Mouse (Mus musculus) small intestine, adult 2 months (tissue): ENCODE data around the gene Cdc34. TPM values are rescaled to one million over a fixed set of nuclear protein-coding genes. Genes with fewer than 3 reads are reported as not detected.

Source experiments
- H3K27ac ChIP-seq: fragments of 200-500 bp; 2 replicates; pipeline ENCODE4 v1.5.1; 2012; ENCODE audit warnings: low read depth, low read length, control low read depth, inconsistent platforms; ENCODE audit not compliant: insufficient read depth
- H3K27me3 ChIP-seq: fragments of 200-500 bp; 2 replicates; pipeline ENCODE4 v1.6.1; 2012; ENCODE audit warnings: mild to moderate bottlenecking, moderate library complexity, low read length, inconsistent platforms; ENCODE audit not compliant: control insufficient read depth, insufficient read depth
- H3K36me3 ChIP-seq: fragments of 200-500 bp; 2 replicates; pipeline ENCODE4 v1.6.1; 2012; ENCODE audit warnings: mild to moderate bottlenecking, low read length, control low read depth, inconsistent platforms; ENCODE audit not compliant: control insufficient read depth, insufficient read depth
- H3K4me1 ChIP-seq: fragments of 200-500 bp; 2 replicates; pipeline ENCODE4 v1.6.1; 2012; ENCODE audit warnings: low read length, inconsistent platforms, mixed read lengths; ENCODE audit not compliant: control insufficient read depth, insufficient read depth, insufficient read length
- H3K4me3 ChIP-seq: fragments of 200-500 bp; 2 replicates; pipeline ENCODE4 v1.5.1; 2012; ENCODE audit warnings: low read depth, mild to moderate bottlenecking, control low read depth, inconsistent platforms, low read length, moderate library complexity
- CTCF ChIP-seq: fragments of 200-500 bp; IDR thresholded peaks from 2 replicates; pipeline ENCODE4 v1.5.1; 2012; ENCODE audit warnings: low read depth, mild to moderate bottlenecking, control low read depth, inconsistent platforms, low read length, moderate library complexity, mixed read lengths; ENCODE audit not compliant: insufficient replicate concordance, insufficient read length; ENCODE audit errors: extremely low read depth
- POLR2A ChIP-seq: fragments of 200-500 bp; IDR thresholded peaks from 2 replicates; pipeline ENCODE4 v1.6.1; 2012; ENCODE audit warnings: low read depth, mild to moderate bottlenecking, control low read depth, inconsistent platforms, low read length, moderate library complexity
- WGBS: fragments of 180-500 bp; shearing (Covaris S2); methylation state at CpG from one replicate; pipeline ENCODE4 v1.1.7; 2018; 5-methylcytosine and 5-hydroxymethylcytosine counted together
- polyA plus RNA-seq: library from polyadenylated mRNA; depleted of rRNA; stranded (reverse); fragments of >200 nt; gene quantifications from 2 replicates; pipeline ENCODE4 v1.2.3, GENCODE M21; 2012

The Cdc34 gene
- polyA plus RNA-seq, 1 experiment, result 163 TPM

- Histone ChIP-seq H3K4me1 (peaks cover 21% of the 10 kb centered on the region), H3K27ac (no peak overlapping the region), H3K27me3 (no peaks in the 10 kb centered on the region), H3K36me3 (peaks cover 38% of the 10 kb centered on the region), H3K4me3 (no peak overlapping the region)
- TF ChIP-seq POLR2A (no peak), CTCF (no peak)
- WGBS, result 62% methylated on average over 6 of the region's 6 CpGs
Observed at GRCm38 (mm10) chr10:79683726-79684640, 2.0 kb downstream of the Cdc34 start.

GRCm38 (mm10) chr10:79684770-79685600 is 3.0 kb downstream of the Cdc34 start:
- Histone ChIP-seq H3K36me3 (peaks cover 42% of the 10 kb centered on the region), H3K27ac (no peak overlapping the region), H3K4me1 (peaks cover 21% of the 10 kb centered on the region), H3K27me3 (no peaks in the 10 kb centered on the region), H3K4me3 (no peak overlapping the region)
- WGBS, result 93% methylated on average over 25 of the region's 25 CpGs
- no peak for TF ChIP-seq CTCF
- TF ChIP-seq POLR2A, result no peak

- no peak for TF ChIP-seq CTCF
- no peak for TF ChIP-seq POLR2A
- 91% methylated on average over 2 of the region's 2 CpGs for WGBS
- no peak overlapping the region for H3K27ac ChIP-seq
- no peaks in the 10 kb centered on the region for H3K27me3 ChIP-seq
- peaks cover 42% of the 10 kb centered on the region for H3K36me3 ChIP-seq
- no peak overlapping the region for H3K4me3 ChIP-seq
- H3K4me1 ChIP-seq, result peaks cover 12% of the 10 kb centered on the region
Observed at GRCm38 (mm10) chr10:79686219-79686618, 4.2 kb downstream of the Cdc34 start.

- Histone ChIP-seq H3K36me3 (peaks cover 42% of the 10 kb centered on the region), H3K4me3 (no peak overlapping the region), H3K4me1 (peaks cover 12% of the 10 kb centered on the region), H3K27ac (no peak overlapping the region), H3K27me3 (no peaks in the 10 kb centered on the region)
- TF ChIP-seq POLR2A (no peak), CTCF (no peak)
- 93% methylated on average over 1 of the region's 1 CpGs for WGBS
Observed at GRCm38 (mm10) chr10:79686691-79687090, 4.7 kb downstream of the Cdc34 start.

GRCm38 (mm10) chr10:79687513-79687912 is 5.5 kb downstream of the Cdc34 start:
- Histone ChIP-seq H3K27ac (no peak overlapping the region), H3K36me3 (peaks cover 42% of the 10 kb centered on the region), H3K4me3 (no peak overlapping the region), H3K27me3 (no peaks in the 10 kb centered on the region), H3K4me1 (peaks cover 12% of the 10 kb centered on the region)
- 86% methylated on average over 6 of the region's 6 CpGs for WGBS
- TF ChIP-seq CTCF, result no peak
- TF ChIP-seq POLR2A, result no peak

GRCm38 (mm10) chr10:79688720-79689119 is 6.7 kb downstream of the Cdc34 start, which contains the start of gene Gzmm:
Gene Gzmm, plus strand, starts transcription at chr10:79689020.
- 79% methylated on average over 4 of the region's 4 CpGs for WGBS
- Histone ChIP-seq H3K27ac (no peak within 1 kb of the TSS), H3K27me3 (no peaks in the 10 kb centered on the region), H3K4me1 (peaks cover 4% of the 10 kb centered on the region; the same call in 1 of the 2 replicates), H3K36me3 (peaks cover 42% of the 10 kb centered on the region), H3K4me3 (no peak within 1 kb of the TSS)
- TF ChIP-seq POLR2A (no peak), CTCF (no peak)

GRCm38 (mm10) chr10:79689178-79689577 is 7.2 kb downstream of the Cdc34 start:
- WGBS, result 90% methylated on average over 3 of the region's 3 CpGs
- Histone ChIP-seq H3K4me3 (no peak overlapping the region), H3K36me3 (peaks cover 42% of the 10 kb centered on the region)

More at GRCm38 (mm10) chr10:79689178-79689577, 7.2 kb downstream of the Cdc34 start:
- no peak overlapping the region for H3K27ac ChIP-seq
- no peak for TF ChIP-seq POLR2A
- no peak for TF ChIP-seq CTCF
- no peaks in the 10 kb centered on the region for H3K27me3 ChIP-seq
- H3K4me1 ChIP-seq, result no peaks in the 10 kb centered on the region
